Mouse (Mus musculus) hindbrain, embryonic 15.5 days (tissue): ENCODE data around the gene Tmem39a. TPM values are rescaled to one million over a fixed set of nuclear protein-coding genes. Genes with fewer than 3 reads are reported as not detected.

Source experiments
- ATAC-seq: fragments of 200-750 bp; cut with Nextera tagmentation; 2 replicates; pipeline ENCODE4 v1.8.0; 2017; ENCODE audit warnings: low read depth, moderate number of reproducible peaks, moderate TSS enrichment; ENCODE audit not compliant: low FRiP score
- H3K27ac ChIP-seq: fragments of 300-500 bp; sonication (generic); replicated peaks from 2 replicates; pipeline ENCODE4 v1.5.1; 2015; ENCODE audit warnings: mild to moderate bottlenecking, inconsistent platforms
- H3K27me3 ChIP-seq: fragments of 300-500 bp; sonication (generic); 2 replicates; pipeline ENCODE4 v1.6.1; 2015; ENCODE audit warnings: control low read depth, inconsistent platforms
- H3K36me3 ChIP-seq: fragments of 300-500 bp; sonication (generic); 2 replicates; pipeline ENCODE4 v1.6.1; 2015; ENCODE audit warnings: control low read depth, inconsistent platforms
- H3K4me1 ChIP-seq: fragments of 300-500 bp; sonication (generic); replicated peaks from 2 replicates; pipeline ENCODE4 v1.6.1; 2015; ENCODE audit warnings: control low read depth, inconsistent platforms
- H3K4me2 ChIP-seq: fragments of 300-500 bp; sonication (generic); 2 replicates; pipeline ENCODE4 v1.6.1; 2015; ENCODE audit warnings: moderate library complexity, mild to moderate bottlenecking, inconsistent platforms
- H3K4me3 ChIP-seq: fragments of 300-500 bp; sonication (generic); 2 replicates; pipeline ENCODE4 v1.5.1; 2015; ENCODE audit warnings: mild to moderate bottlenecking, inconsistent platforms
- H3K9ac ChIP-seq: fragments of 300-500 bp; sonication (generic); 2 replicates; pipeline ENCODE4 v1.6.1; 2015; ENCODE audit warnings: inconsistent platforms
- H3K9me3 ChIP-seq: fragments of 300-500 bp; sonication (generic); 2 replicates; pipeline ENCODE4 v1.6.1; 2016; ENCODE audit warnings: control low read depth, inconsistent platforms
- WGBS: fragments of 180-500 bp; shearing (Covaris S2); methylation state at CpG from one replicate; pipeline ENCODE4 v1.1.7; 2015; 5-methylcytosine and 5-hydroxymethylcytosine counted together
- polyA plus RNA-seq: library from polyadenylated mRNA; unstranded; fragments of >200 nt; fragmentation: Nextera tagmentation; extraction: Ambion mirVana; gene quantifications from 2 replicates; pipeline ENCODE4 v1.2.1, GENCODE M21; 2015

Tmem39a gene
- polyA plus RNA-seq, 1 experiment from 2014 or later = 36.3 TPM

GRCm38 (mm10) chr16:38555988-38556387 is 2.5 kb upstream of the Tmem39a start:
- Histone ChIP-seq H3K27me3 (peaks cover 26% of the 10 kb centered on the region), H3K4me2 (no peak overlapping the region)
- WGBS = 82% methylated on average over 3 of the region's 3 CpGs

GRCm38 (mm10) chr16:38562131-38562967 is 3.9 kb downstream of the Tmem39a start:
- peak overlapping the region; percentile 82 for H3K27ac ChIP-seq
- ATAC-seq = peak; percentile 97
- H3K4me3 ChIP-seq = peak overlapping the region; percentile 83
- H3K4me1 ChIP-seq = peaks cover 16% of the 10 kb centered on the region
- H3K27me3 ChIP-seq = 0 out of 2 replicates have a peak, but pooled peaks cover 8% of the 10 kb centered on the region
- H3K36me3 ChIP-seq = peaks cover 8% of the 10 kb centered on the region; the same call in 1 of the 2 replicates
- 8% methylated on average over 37 of the region's 37 CpGs for WGBS
- no peaks in the 10 kb centered on the region for H3K9me3 ChIP-seq
- H3K9ac ChIP-seq = peak overlapping the region; percentile 76
- peak overlapping the region; percentile 60 for H3K4me2 ChIP-seq

More at GRCm38 (mm10) chr16:38555988-38556387, 2.5 kb upstream of the Tmem39a start:
- Histone ChIP-seq H3K9me3 (no peaks in the 10 kb centered on the region), H3K36me3 (no peaks in the 10 kb centered on the region), H3K9ac (no peak overlapping the region), H3K27ac (no peak overlapping the region), H3K4me3 (no peak overlapping the region), H3K4me1 (no peaks in the 10 kb centered on the region)
- ATAC-seq = no peak

- Histone ChIP-seq H3K4me2 (peak overlapping the region; percentile 60), H3K4me1 (peaks cover 16% of the 10 kb centered on the region), H3K27me3 (0 out of 2 replicates have a peak, but pooled peaks cover 8% of the 10 kb centered on the region), H3K36me3 (peaks cover 10% of the 10 kb centered on the region), H3K9ac (peak overlapping the region; percentile 76), H3K27ac (peak overlapping the region; percentile 82), H3K4me3 (peak overlapping the region; percentile 83), H3K9me3 (no peaks in the 10 kb centered on the region)
- under 1% methylated on average over 25 of the region's 25 CpGs for WGBS
- peak; percentile 85; the same call in 1 of the 2 replicates for ATAC-seq
These were observed 4.5 kb downstream of the Tmem39a start for GRCm38 (mm10) chr16:38562968-38563327.

GRCm38 (mm10) chr16:38563516-38563915 is 5.0 kb downstream of the Tmem39a start:
- peak overlapping the region; percentile 76 for H3K9ac ChIP-seq
- 44% methylated on average over 10 of the region's 10 CpGs for WGBS
- peaks cover 16% of the 10 kb centered on the region for H3K4me1 ChIP-seq
- no peak for ATAC-seq
- peaks cover 16% of the 10 kb centered on the region for H3K36me3 ChIP-seq
- no peaks in the 10 kb centered on the region for H3K9me3 ChIP-seq
- H3K4me3 ChIP-seq = peak overlapping the region; percentile 83
- no peak overlapping the region for H3K27ac ChIP-seq
- H3K27me3 ChIP-seq = 0 out of 2 replicates have a peak, but pooled peaks cover 8% of the 10 kb centered on the region
- H3K4me2 ChIP-seq = peak overlapping the region; percentile 60

- Histone ChIP-seq H3K9ac (no peak overlapping the region), H3K4me2 (no peak overlapping the region), H3K27me3 (no peaks in the 10 kb centered on the region), H3K36me3 (peaks cover 33% of the 10 kb centered on the region), H3K4me3 (no peak overlapping the region), H3K27ac (no peak overlapping the region), H3K4me1 (peaks cover 16% of the 10 kb centered on the region), H3K9me3 (no peaks in the 10 kb centered on the region)
- 98% methylated on average over 5 of the region's 5 CpGs for WGBS
- ATAC-seq = no peak
These were observed 9.7 kb downstream of the Tmem39a start for GRCm38 (mm10) chr16:38568192-38568591.

- no peaks in the 10 kb centered on the region for H3K9me3 ChIP-seq
These were observed 13.0 kb downstream of the Tmem39a start for GRCm38 (mm10) chr16:38571481-38571880.

GRCm38 (mm10) chr16:38584761-38585160 is 26.3 kb downstream of the Tmem39a start:
- Histone ChIP-seq H3K36me3 (peaks cover 63% of the 10 kb centered on the region), H3K9ac (no peak overlapping the region), H3K27me3 (no peaks in the 10 kb centered on the region), H3K27ac (no peak overlapping the region), H3K4me3 (no peak overlapping the region), H3K4me2 (no peak overlapping the region), H3K9me3 (no peaks in the 10 kb centered on the region), H3K4me1 (no peaks in the 10 kb centered on the region)
- no peak for ATAC-seq
- 92% methylated on average over 7 of the region's 7 CpGs for WGBS

More at GRCm38 (mm10) chr16:38571481-38571880, 13.0 kb downstream of the Tmem39a start:
- H3K4me3 ChIP-seq = no peak overlapping the region
- H3K9ac ChIP-seq = no peak overlapping the region
- no peaks in the 10 kb centered on the region for H3K4me1 ChIP-seq
- no peak overlapping the region for H3K27ac ChIP-seq
- peaks cover 40% of the 10 kb centered on the region for H3K36me3 ChIP-seq
- WGBS = 97% methylated on average over 3 of the region's 3 CpGs
- no peaks in the 10 kb centered on the region for H3K27me3 ChIP-seq
- H3K4me2 ChIP-seq = no peak overlapping the region
- ATAC-seq = no peak

- H3K9ac ChIP-seq = no peak overlapping the region
- 95% methylated on average over 5 of the region's 5 CpGs for WGBS
- peaks cover 63% of the 10 kb centered on the region for H3K36me3 ChIP-seq
- no peaks in the 10 kb centered on the region for H3K4me1 ChIP-seq
- no peak overlapping the region for H3K4me3 ChIP-seq
- no peaks in the 10 kb centered on the region for H3K9me3 ChIP-seq
- H3K27ac ChIP-seq = no peak overlapping the region
- no peak overlapping the region for H3K4me2 ChIP-seq
- no peaks in the 10 kb centered on the region for H3K27me3 ChIP-seq
- no peak for ATAC-seq
These were observed 26.7 kb downstream of the Tmem39a start for GRCm38 (mm10) chr16:38585186-38585585.

- Histone ChIP-seq H3K9me3 (no peaks in the 10 kb centered on the region), H3K9ac (no peak overlapping the region), H3K4me2 (no peak overlapping the region), H3K4me3 (no peak overlapping the region), H3K4me1 (no peaks in the 10 kb centered on the region), H3K27ac (no peak overlapping the region), H3K36me3 (peaks cover 71% of the 10 kb centered on the region), H3K27me3 (no peaks in the 10 kb centered on the region)
- ATAC-seq = no peak
- WGBS = 95% methylated on average over 5 of the region's 5 CpGs
These were observed 28.7 kb downstream of the Tmem39a start for GRCm38 (mm10) chr16:38587163-38587562.

- no peak for ATAC-seq
- WGBS = 75% methylated on average over 4 of the region's 4 CpGs
- no peaks in the 10 kb centered on the region for H3K4me1 ChIP-seq
- H3K4me2 ChIP-seq = no peak overlapping the region
- H3K4me3 ChIP-seq = no peak overlapping the region
- no peaks in the 10 kb centered on the region for H3K27me3 ChIP-seq
- no peak overlapping the region for H3K27ac ChIP-seq
- no peaks in the 10 kb centered on the region for H3K9me3 ChIP-seq
- H3K9ac ChIP-seq = no peak overlapping the region
- H3K36me3 ChIP-seq = peaks cover 66% of the 10 kb centered on the region
These were observed 29.1 kb downstream of the Tmem39a start for GRCm38 (mm10) chr16:38587572-38587971.

- H3K4me2 ChIP-seq = no peak overlapping the region
- H3K27ac ChIP-seq = no peak overlapping the region
- H3K4me3 ChIP-seq = no peak overlapping the region
- peaks cover 39% of the 10 kb centered on the region for H3K36me3 ChIP-seq
- WGBS = 82% methylated on average over 3 of the region's 3 CpGs
- no peaks in the 10 kb centered on the region for H3K9me3 ChIP-seq
- no peaks in the 10 kb centered on the region for H3K27me3 ChIP-seq
- H3K9ac ChIP-seq = no peak overlapping the region
- no peaks in the 10 kb centered on the region for H3K4me1 ChIP-seq
- ATAC-seq = no peak
These were observed 33.0 kb downstream of the Tmem39a start for GRCm38 (mm10) chr16:38591506-38591905.

- Histone ChIP-seq H3K4me1 (no peaks in the 10 kb centered on the region), H3K27ac (no peak overlapping the region), H3K9ac (no peak overlapping the region), H3K36me3 (peaks cover 33% of the 10 kb centered on the region), H3K4me3 (no peak overlapping the region), H3K4me2 (no peak overlapping the region), H3K9me3 (no peaks in the 10 kb centered on the region), H3K27me3 (no peaks in the 10 kb centered on the region)
- no peak for ATAC-seq
- 86% methylated on average over 12 of the region's 12 CpGs for WGBS
These were observed 33.7 kb downstream of the Tmem39a start for GRCm38 (mm10) chr16:38592026-38592678.
